ENCODE assay signal across 9 mouse cellular contexts in the genomic region with DNA sequence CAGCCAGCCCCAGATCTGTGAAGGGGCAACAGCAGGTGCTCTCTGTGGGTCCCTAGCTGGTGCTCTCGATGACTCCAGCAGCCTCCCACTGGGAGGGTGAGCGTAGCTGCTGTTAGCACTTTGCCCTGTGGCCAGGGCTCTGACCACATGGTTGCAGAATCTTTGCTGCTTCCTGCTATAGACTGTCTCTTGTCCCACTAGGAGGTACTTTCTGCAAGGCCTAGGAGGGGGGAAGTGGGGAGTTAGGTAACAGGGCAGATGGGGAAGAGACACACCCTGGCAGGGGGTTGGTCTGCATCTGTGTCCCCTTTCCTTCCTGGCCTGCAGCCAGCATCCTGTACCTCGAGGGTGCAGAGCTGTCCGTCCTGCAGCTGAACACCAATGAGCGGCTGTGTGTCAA. TPM values are rescaled to one million over a fixed set of nuclear protein-coding genes. Genes with fewer than 3 reads are reported as not detected.
DNase-seq lines count a peak whose midpoint lies in the region; ATAC-seq lines count a peak whose summit lies in the region.
"Had no signal": no experiment of that assay in that cellular context is flagged by ENCODE, and none has a peak within 500 bp of the region (broad histone marks: within the 10 kb centered on the region; RNA-seq: fewer than 3 reads in every experiment).

No protein-coding gene starts in this region.

- H3K4me1 ChIP-seq in neural tube, embryonic 11.5 days (ENCODE audit: control insufficient read depth, insufficient read depth, low read length): peaks cover 7% of the 10 kb centered on the region
- H3K4me1 ChIP-seq in hindbrain, embryonic 14.5 days (replicated peaks; ENCODE audit: control insufficient read depth, insufficient read depth, low read length): peaks cover 20% of the 10 kb centered on the region
- H3K4me1 ChIP-seq in liver, embryonic 15.5 days (replicated peaks): peaks cover 61% of the 10 kb centered on the region
- H3K4me1 ChIP-seq in neural tube, embryonic 15.5 days: peaks cover 27% of the 10 kb centered on the region

- 0 out of 2 replicates have a peak overlapping the region, but pooled peaks have one; percentile 42 for H3K27ac ChIP-seq in neural tube, embryonic 11.5 days (ENCODE audit: low read depth, low read length)
- H3K27ac ChIP-seq in hindbrain, embryonic 14.5 days: peak overlapping the region; percentile 70
- H3K27ac ChIP-seq in liver, embryonic 15.5 days (replicated peaks): no peak overlapping the region
- H3K27ac ChIP-seq in neural tube, embryonic 15.5 days (replicated peaks): 0 out of 2 replicates have a peak overlapping the region, but pooled peaks have one; percentile 69

- ATAC-seq in neural tube, embryonic 11.5 days (ENCODE audit: insufficient read depth, low FRiP score, low TSS enrichment): no peak
- ATAC-seq in hindbrain, embryonic 14.5 days (ENCODE audit: low FRiP score): peak; percentile 19
- ATAC-seq in liver, embryonic 15.5 days (ENCODE audit: insufficient read depth): peak; percentile 43
- no peak for ATAC-seq in neural tube, embryonic 15.5 days (ENCODE audit: low FRiP score)

- H3K36me3 ChIP-seq in neural tube, embryonic 11.5 days (ENCODE audit: control insufficient read depth, insufficient read depth, low read length): no peaks in the 10 kb centered on the region
- no peaks in the 10 kb centered on the region for H3K36me3 ChIP-seq in hindbrain, embryonic 14.5 days (replicated peaks; ENCODE audit: control insufficient read depth, insufficient read depth)
- peaks cover 41% of the 10 kb centered on the region for H3K36me3 ChIP-seq in liver, embryonic 15.5 days (replicated peaks)
- no peaks in the 10 kb centered on the region for H3K36me3 ChIP-seq in neural tube, embryonic 15.5 days

- no peak overlapping the region for H3K9ac ChIP-seq in neural tube, embryonic 11.5 days (ENCODE audit: low read length)
- no peak overlapping the region for H3K9ac ChIP-seq in hindbrain, embryonic 14.5 days
- no peak overlapping the region for H3K9ac ChIP-seq in liver, embryonic 15.5 days
- H3K9ac ChIP-seq in neural tube, embryonic 15.5 days (replicated peaks): no peak overlapping the region
- H3K9ac ChIP-seq: heart, embryonic 15.5 days had no signal

- no peak overlapping the region for H3K4me3 ChIP-seq in neural tube, embryonic 11.5 days (ENCODE audit: low read depth, low read length)
- no peak overlapping the region for H3K4me3 ChIP-seq in hindbrain, embryonic 14.5 days (replicated peaks; ENCODE audit: low read length)
- H3K4me3 ChIP-seq in liver, embryonic 15.5 days (replicated peaks): no peak overlapping the region
- H3K4me3 ChIP-seq in neural tube, embryonic 15.5 days (replicated peaks): no peak overlapping the region
- H3K4me3 ChIP-seq: heart, embryonic 15.5 days had no signal

- H3K27me3 ChIP-seq in neural tube, embryonic 11.5 days (ENCODE audit: control insufficient read depth, insufficient read depth, low read length): no peaks in the 10 kb centered on the region
- H3K27me3 ChIP-seq in hindbrain, embryonic 14.5 days (ENCODE audit: control insufficient read depth, insufficient read depth, low read length): no peaks in the 10 kb centered on the region
- no peaks in the 10 kb centered on the region for H3K27me3 ChIP-seq in liver, embryonic 15.5 days
- no peaks in the 10 kb centered on the region for H3K27me3 ChIP-seq in neural tube, embryonic 15.5 days (replicated peaks)
- H3K27me3 ChIP-seq: heart, embryonic 15.5 days had no signal

- 51% methylated on average over 5 of the region's 5 CpGs for WGBS in neural tube, embryonic 11.5 days
- WGBS in hindbrain, embryonic 14.5 days: 21% methylated on average over 5 of the region's 5 CpGs
- 39% methylated on average over 5 of the region's 5 CpGs for WGBS in liver, embryonic 15.5 days (ENCODE audit: insufficient replicate concordance)
- 17% methylated on average over 5 of the region's 5 CpGs for WGBS in neural tube, embryonic 15.5 days

- no peak overlapping the region for H3K4me2 ChIP-seq in neural tube, embryonic 11.5 days (ENCODE audit: low read depth)
- no peak overlapping the region for H3K4me2 ChIP-seq in hindbrain, embryonic 14.5 days (replicated peaks)
- no peak overlapping the region for H3K4me2 ChIP-seq in liver, embryonic 15.5 days
- peak overlapping the region; percentile 30; the same call in 1 of the 2 replicates for H3K4me2 ChIP-seq in neural tube, embryonic 15.5 days
- H3K4me2 ChIP-seq: heart, embryonic 15.5 days had no signal

- no peak for DNase-seq in neural tube, embryonic 11.5 days (ENCODE audit: low spot score)
- no peak for DNase-seq in neural tube, embryonic 10.5 days (ENCODE audit: extremely low spot score, low spot score)
- DNase-seq in hindbrain, embryonic 14.5 days (ENCODE audit: low spot score): no peak
- DNase-seq in thymus, postnatal 4 days: no peak
- DNase-seq in frontal cortex, postnatal 36 days (ENCODE audit: low spot score in 2 of 2): no peak
- DNase-seq in frontal cortex, postnatal 14 days (ENCODE audit: low spot score in 2 of 2): no peak

- H3K9me3 ChIP-seq in neural tube, embryonic 11.5 days (ENCODE audit: control insufficient read depth, low read length): no peaks in the 10 kb centered on the region
- no peaks in the 10 kb centered on the region for H3K9me3 ChIP-seq in hindbrain, embryonic 14.5 days (ENCODE audit: control insufficient read depth, low read length)
- no peaks in the 10 kb centered on the region for H3K9me3 ChIP-seq in liver, embryonic 15.5 days (replicated peaks)
- H3K9me3 ChIP-seq in neural tube, embryonic 15.5 days (replicated peaks): no peaks in the 10 kb centered on the region
- H3K9me3 ChIP-seq: heart, embryonic 15.5 days had no signal

RNA-seq across cellular contexts. Expression of gene Il17ra, which starts 10.4 kb away (rescaled TPM):
- polyA plus RNA-seq in neural tube, embryonic 11.5 days (2014; fragmentation: Nextera tagmentation; extraction: Ambion mirVana): 1.8 and 2.2 TPM in 2 replicates
- polyA plus RNA-seq in hindbrain, embryonic 14.5 days (2014; fragmentation: Nextera tagmentation; extraction: Ambion mirVana): 2.2 and 3.6 TPM in 2 replicates
- 10.4 and 12.1 TPM in 2 replicates for polyA plus RNA-seq in liver, embryonic 15.5 days (2015; fragmentation: Nextera tagmentation; extraction: Ambion mirVana)
- polyA plus RNA-seq in neural tube, embryonic 15.5 days (2015; fragmentation: Nextera tagmentation; extraction: Ambion mirVana): 4.0 and 10.4 TPM in 2 replicates

RNA-seq across cellular contexts. Expression of gene Tmem121b, which starts 20.2 kb away (rescaled TPM):
- 0.85 and 0.92 TPM in 2 replicates for polyA plus RNA-seq in neural tube, embryonic 11.5 days (2014; fragmentation: Nextera tagmentation; extraction: Ambion mirVana)
- polyA plus RNA-seq in hindbrain, embryonic 14.5 days (2014; fragmentation: Nextera tagmentation; extraction: Ambion mirVana): 3.2 and 4.3 TPM in 2 replicates
- polyA plus RNA-seq in liver, embryonic 15.5 days (2015; fragmentation: Nextera tagmentation; extraction: Ambion mirVana): not detected in 2 replicates
- 2.1 and 2.3 TPM in 2 replicates for polyA plus RNA-seq in neural tube, embryonic 15.5 days (2015; fragmentation: Nextera tagmentation; extraction: Ambion mirVana)
- polyA plus RNA-seq: heart, embryonic 15.5 days had no signal

RNA-seq across cellular contexts. Expression of gene Hdhd5, which starts 57.7 kb away (rescaled TPM):
- polyA plus RNA-seq in neural tube, embryonic 11.5 days (2014; fragmentation: Nextera tagmentation; extraction: Ambion mirVana): 15.7 and 16.8 TPM in 2 replicates
- polyA plus RNA-seq in hindbrain, embryonic 14.5 days (2014; fragmentation: Nextera tagmentation; extraction: Ambion mirVana): 9.6 and 13.4 TPM in 2 replicates
- 9.9 and 11.6 TPM in 2 replicates for polyA plus RNA-seq in liver, embryonic 15.5 days (2015; fragmentation: Nextera tagmentation; extraction: Ambion mirVana)
- 16.8 and 18.8 TPM in 2 replicates for polyA plus RNA-seq in neural tube, embryonic 15.5 days (2015; fragmentation: Nextera tagmentation; extraction: Ambion mirVana)

Comparison
In these comparisons a context has a peak if more than half of its experiments do, and no peak if none do; other contexts are left out.
1. ATAC-seq: peak in hindbrain, embryonic 14.5 days (single experiment) and liver, embryonic 15.5 days (single experiment); none in neural tube, embryonic 11.5 days (single experiment) and neural tube, embryonic 15.5 days (single experiment).